Mouse (Mus musculus): Measurements from ENCODE around the gene Herpud2. TPM values are rescaled to one million over a fixed set of nuclear protein-coding genes. Genes with fewer than 3 reads are reported as not detected.

The Herpud2 gene
- 10 to 100 TPM; 54.8 to 72.9 TPM for polyA plus RNA-seq (2017; shearing (Covaris generic))

GRCm38 (mm10) chr9:25151611-25152241, at the start of gene Herpud2:
Herpud2 (minus strand) TSS chr9:25151820.

DNA sequence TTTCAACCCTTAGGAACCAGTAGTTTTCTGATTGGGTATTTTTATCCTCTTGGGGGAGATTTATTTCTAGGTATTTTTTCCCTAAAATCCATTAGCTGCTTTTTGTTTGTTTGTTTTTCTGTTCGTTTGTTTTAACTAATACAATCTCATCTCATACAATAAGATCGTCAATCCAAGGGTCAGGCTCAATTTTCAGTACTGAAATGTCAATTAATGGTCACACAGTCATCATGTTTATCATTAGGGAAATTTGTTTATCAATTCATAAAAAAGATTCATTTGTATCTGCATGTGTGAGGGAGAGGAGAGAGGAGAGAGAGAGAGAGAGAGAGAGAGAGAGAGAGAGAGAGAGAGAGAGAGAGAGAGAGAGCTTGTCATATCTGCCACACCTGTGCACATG, 62.5 kb downstream of the Herpud2 start, which contains the start of gene Gm10181:
Gm10181 (plus strand) TSS at position 301 of the 400 bp plus-strand sequence.

Other genes starting within 250 kb of the Herpud2 start
- not detected for gene Gm10181, start 62.4 kb downstream of the Herpud2 start, polyA plus RNA-seq (2017; shearing (Covaris generic))
- 100 to 1,000 TPM; 304 to 398 TPM for gene Sept7, start 100.6 kb upstream of the Herpud2 start, polyA plus RNA-seq (2017; shearing (Covaris generic))